Mouse (Mus musculus) Patski (cell line): Measurements from ENCODE around the gene Hoxd8. TPM values are rescaled to one million over a fixed set of nuclear protein-coding genes. Genes with fewer than 3 reads are reported as not detected.

Source experiments
- ATAC-seq: fragments of 100-300 bp; one replicate; pipeline ENCODE4 v1.8.0; 2021
- CTCF ChIA-PET: fragments of 350-600 bp; sonication (Branson Sonifier 250); formaldehyde crosslinking; loops from one replicate; lab custom pipeline; 2022; ENCODE audit warnings: inconsistent platforms; lab: Charles Lee
- POLR2A ChIA-PET: fragments of 350-600 bp; sonication (Branson Sonifier 250); formaldehyde crosslinking; loops from one replicate; lab custom pipeline; 2022; ENCODE audit warnings: antibody characterized with exemption, inconsistent platforms; lab: Charles Lee
- DNase-seq: peaks from one replicate; pipeline ENCODE4 v3.0.0-alpha.2; 2011; ENCODE audit warnings: low read depth, low spot score
- H3K27me3 ChIP-seq: fragments of 371-371 bp; one replicate; pipeline ENCODE4 v1.5.1; 2021
- CTCF ChIP-seq: fragments of 100-300 bp; IDR thresholded peaks from one replicate; pipeline ENCODE4 v1.5.1; 2021
- in situ Hi-C: fragments of 300-500 bp; cut with MboI; formaldehyde crosslinking; loops from 3 replicates; pipeline ENCODE4 v1.11.1; 2018; ENCODE audit warnings: low pct_unique_long_range_greater_than_20kb, mixed read lengths
- polyA plus RNA-seq: library from polyadenylated mRNA; unstranded; gene quantifications from one replicate; pipeline ENCODE4 v1.2.3, GENCODE M21; 2021

The Hoxd8 gene
- polyA plus RNA-seq, 1 experiment from 2014 or later, result 17.1 TPM

DNA sequence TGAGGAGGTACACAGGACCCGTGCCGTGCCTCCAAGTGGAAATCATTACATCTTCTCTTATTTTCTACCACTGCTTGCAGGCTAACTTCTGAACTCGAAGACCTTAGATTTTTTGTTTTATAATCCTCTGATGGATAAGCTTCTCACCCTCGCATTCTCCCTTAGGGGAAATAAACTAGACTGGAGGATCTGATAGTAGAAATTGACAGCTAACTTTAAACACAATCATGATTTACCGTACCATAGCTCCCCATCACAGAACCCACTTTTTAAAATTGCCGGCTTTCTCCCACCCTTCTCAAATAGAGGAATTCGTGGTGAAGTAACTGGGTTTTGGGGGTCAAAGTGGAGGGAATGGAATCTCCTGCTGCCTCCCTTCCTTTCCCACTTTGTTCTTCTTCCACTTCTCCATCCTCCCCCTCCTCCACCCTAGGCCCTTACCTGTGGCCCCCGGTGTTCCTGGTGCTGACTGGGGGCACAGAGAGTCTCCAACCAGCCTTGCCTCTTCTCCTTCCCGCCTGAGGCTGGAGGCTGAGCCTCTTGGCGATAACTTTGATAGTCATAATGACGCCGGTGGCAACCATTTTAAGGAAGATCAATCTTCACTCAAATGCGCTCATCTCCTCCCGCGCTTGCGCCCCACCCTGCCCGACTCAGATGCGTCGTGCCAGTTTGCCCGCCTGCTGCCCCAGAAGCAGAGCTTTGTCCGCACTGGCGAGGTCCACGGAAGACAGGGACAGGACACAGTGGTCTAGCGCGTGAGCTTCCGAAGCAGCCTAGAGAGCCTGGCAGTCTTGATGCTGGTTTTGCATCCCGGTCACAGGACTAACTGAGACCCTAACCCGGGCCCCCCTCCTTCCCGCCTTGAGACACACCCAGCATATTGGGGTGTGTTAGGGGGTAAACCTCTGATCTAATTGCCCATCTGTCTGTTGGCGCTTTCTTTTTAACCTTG lies 43.7 kb upstream of the Hoxd8 start:
- POLR2A ChIA-PET, result no interaction called here
- in situ Hi-C loops, result loop anchor here (5.0 to 25.0 kb wide), 5 partner anchors 363 to 1098 kb away; partner anchors contain the start of gene Chn1
- H3K27me3 ChIP-seq, result peaks cover 79% of the 10 kb centered on the region
- no peak for TF ChIP-seq CTCF
- CTCF ChIA-PET, result interaction anchor here (1.3 to 1.5 kb wide), 3 partner anchors 9 to 696 kb away, joined by 3 to 4 read pairs (median 4); no protein-coding TSS in a partner anchor
- no peak for ATAC-seq
- DNase-seq, result no peak

DNA sequence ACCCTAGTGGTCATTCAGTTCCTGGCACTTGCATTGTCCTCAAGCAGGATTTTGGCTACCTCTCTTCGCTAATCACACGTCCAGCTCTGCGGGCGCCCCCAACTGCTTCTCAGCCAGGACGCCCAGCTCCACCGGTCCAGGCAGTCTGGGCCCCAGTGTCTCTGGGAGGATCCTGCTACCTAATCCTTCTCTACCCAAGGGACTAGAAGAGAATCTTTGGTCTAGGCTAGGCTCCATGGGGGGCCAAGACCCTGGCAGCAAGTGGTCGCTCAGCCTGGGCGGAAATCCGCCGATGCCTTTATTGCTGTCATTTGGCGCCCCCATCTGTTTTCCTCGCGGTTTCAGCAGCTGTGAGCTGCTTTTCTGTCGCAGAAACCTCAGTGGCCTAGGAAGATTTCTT lies 42.7 kb upstream of the Hoxd8 start:
- DNase-seq, result no peak
- ChIA-PET CTCF (interaction anchor here (0.8 to 1.5 kb wide), 4 partner anchors 361 to 697 kb away, joined by 3 to 4 read pairs (median 4); no protein-coding TSS in a partner anchor), POLR2A (no interaction called here)
- peak; percentile 69 for TF ChIP-seq CTCF
- no peak for ATAC-seq
- peaks cover 82% of the 10 kb centered on the region for H3K27me3 ChIP-seq
- in situ Hi-C loops, result loop anchor here (5.0 to 25.0 kb wide), 5 partner anchors 364 to 1099 kb away; partner anchors contain the start of gene Chn1

DNA sequence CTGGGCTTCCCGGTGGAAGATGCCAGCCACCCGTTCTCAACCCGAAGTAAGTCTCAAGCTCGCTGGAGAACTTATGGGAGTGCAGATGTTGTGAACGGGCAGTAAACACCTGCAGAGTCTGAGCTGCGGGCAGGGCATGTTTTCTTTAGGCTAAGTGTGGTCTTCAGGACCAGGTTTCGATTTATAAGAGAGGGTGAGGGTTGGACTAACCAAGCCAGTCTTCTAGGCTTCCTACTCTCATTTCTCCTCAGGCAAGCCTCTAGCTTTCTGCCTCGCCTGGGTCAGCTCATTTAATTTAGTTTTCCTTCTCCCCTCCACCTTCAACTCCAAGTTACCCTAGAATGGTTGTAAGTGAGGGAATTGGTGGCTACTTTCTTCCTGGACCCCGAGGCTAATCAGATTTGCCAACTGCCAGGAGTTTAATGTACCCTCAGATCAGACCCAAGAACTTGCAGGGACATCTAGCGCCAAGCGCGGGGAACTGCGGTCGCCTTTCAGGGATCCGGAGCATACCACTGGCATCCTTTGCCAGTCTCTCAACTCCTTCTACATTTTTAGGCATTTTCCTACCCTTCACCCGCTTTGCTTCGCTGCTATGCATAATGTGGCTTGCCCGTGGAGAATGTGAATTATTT lies 41.0 kb upstream of the Hoxd8 start:
- TF ChIP-seq CTCF, result peak; percentile 87
- H3K27me3 ChIP-seq, result peaks cover 71% of the 10 kb centered on the region
- in situ Hi-C loops, result loop anchor here (5.0 to 25.0 kb wide), 5 partner anchors 366 to 1101 kb away; partner anchors contain the start of gene Chn1
- CTCF ChIA-PET, result interaction anchor here (0.6 to 1.4 kb wide), 3 partner anchors 9 to 698 kb away, joined by 3 read pairs; no protein-coding TSS in a partner anchor
- ATAC-seq (peak; percentile 78), DNase-seq (no peak)
- POLR2A ChIA-PET, result no interaction called here

- TF ChIP-seq CTCF, result no peak
- DNase-seq, result no peak
- H3K27me3 ChIP-seq, result peaks cover 67% of the 10 kb centered on the region
- no peak for ATAC-seq
- POLR2A ChIA-PET, result no interaction called here
- in situ Hi-C loops, result loop anchor here (25.0 kb wide), 2 partner anchors 879 to 1104 kb away; partner anchors contain the start of gene Chn1
- CTCF ChIA-PET, result no interaction called here
These were observed 38.0 kb upstream of the Hoxd8 start for GRCm38 (mm10) chr2:74666411-74666810.

GRCm38 (mm10) chr2:74667191-74667841 lies 37.1 kb upstream of the Hoxd8 start:
- H3K27me3 ChIP-seq, result peaks cover 59% of the 10 kb centered on the region
- TF ChIP-seq CTCF, result no peak
- DNase-seq, result no peak
- ChIA-PET POLR2A (no interaction called here), CTCF (no interaction called here)
- ATAC-seq, result no peak
- in situ Hi-C loops, result loop anchor here (25.0 kb wide), 2 partner anchors 880 to 1105 kb away; partner anchors contain the start of gene Chn1

DNA sequence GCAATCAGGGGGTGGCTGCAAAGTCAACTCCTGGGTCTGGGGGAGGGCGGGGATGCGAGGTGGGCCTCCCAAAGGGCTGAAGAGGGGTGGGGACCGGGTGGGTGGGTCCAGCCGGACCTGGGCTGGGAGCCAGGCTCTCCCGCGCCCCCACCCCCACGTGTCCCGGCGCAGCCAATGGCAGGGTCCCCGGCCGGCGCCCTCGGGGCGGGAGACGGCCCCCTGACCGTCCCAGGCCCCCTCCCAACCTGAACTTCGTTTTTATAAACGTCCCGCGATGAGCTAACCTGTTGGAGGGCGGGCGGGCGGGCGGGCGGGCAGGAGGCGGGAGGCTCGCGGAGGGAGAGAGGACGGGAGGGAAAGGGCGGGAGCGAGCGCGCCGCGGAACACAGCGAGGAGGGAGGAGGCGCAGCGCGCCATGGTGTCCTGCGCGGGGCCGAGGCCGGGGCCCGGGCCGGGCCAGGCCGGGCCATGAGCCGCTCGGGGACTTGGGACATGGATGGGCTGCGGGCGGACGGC lies 36.5 kb upstream of the Hoxd8 start, which contains the start of gene Hoxd13:
TSS of gene Hoxd13 (plus strand) at position 469 of the 516 bp plus-strand sequence.
- POLR2A ChIA-PET, result no interaction called here

DNA sequence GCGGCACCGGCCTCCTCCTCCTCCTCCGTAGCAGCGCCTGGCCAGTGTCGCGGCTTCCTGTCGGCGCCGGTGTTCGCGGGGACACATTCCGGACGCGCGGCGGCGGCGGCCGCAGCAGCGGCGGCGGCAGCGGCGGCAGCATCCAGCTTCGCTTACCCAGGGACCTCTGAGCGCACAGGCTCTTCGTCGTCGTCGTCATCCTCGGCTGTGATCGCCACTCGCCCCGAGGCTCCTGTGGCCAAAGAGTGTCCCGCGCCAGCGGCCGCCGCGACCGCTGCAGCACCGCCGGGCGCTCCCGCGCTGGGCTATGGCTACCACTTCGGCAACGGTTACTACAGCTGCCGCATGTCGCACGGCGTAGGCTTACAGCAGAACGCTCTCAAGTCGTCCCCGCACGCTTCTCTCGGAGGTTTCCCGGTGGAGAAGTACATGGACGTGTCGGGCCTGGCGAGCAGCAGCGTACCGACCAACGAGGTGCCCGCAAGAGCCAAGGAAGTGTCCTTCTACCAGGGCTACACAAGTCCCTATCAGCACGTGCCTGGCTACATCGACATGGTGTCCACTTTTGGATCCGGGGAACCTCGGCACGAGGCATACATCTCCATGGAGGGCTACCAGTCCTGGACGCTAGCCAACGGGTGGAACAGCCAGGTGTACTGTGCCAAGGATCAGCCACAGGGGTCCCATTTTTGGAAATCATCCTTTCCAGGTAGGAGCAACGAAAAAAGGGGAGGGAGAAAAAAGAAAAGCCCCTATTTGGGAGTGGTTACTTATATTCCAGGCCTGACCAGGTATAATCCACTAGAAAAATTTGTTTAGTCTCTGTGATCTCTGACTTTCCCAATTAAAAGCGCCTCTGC lies 35.8 kb upstream of the Hoxd8 start:
- H3K27me3 ChIP-seq, result peaks cover 53% of the 10 kb centered on the region
- POLR2A ChIA-PET, result no interaction called here

More for the DNA sequence above, 36.5 kb upstream of the Hoxd8 start, which contains the start of gene Hoxd13:
- peaks cover 53% of the 10 kb centered on the region for H3K27me3 ChIP-seq
- DNase-seq, result no peak
- in situ Hi-C loops, result loop anchor here (25.0 kb wide), 2 partner anchors 881 to 1106 kb away; partner anchors contain the start of gene Chn1
- no peak for ATAC-seq
- TF ChIP-seq CTCF, result no peak
- CTCF ChIA-PET, result no interaction called here

DNA sequence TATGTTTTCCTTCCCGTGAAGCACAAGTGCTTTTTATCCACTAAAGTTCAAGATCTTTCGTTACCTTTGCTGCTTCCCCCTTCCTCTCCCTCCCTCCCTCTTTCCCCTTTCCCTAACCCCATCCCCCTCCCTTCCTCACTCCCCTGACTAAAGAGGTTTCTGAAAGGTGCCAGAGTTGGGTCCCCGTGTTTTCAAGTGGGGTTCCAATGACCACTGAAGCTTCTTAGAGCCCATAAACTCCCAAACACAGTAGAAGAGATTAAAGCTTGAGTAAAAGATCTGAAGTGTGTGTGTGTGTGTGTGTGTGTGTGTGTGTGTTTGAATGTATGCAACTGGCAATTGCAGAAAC lies 35.2 kb upstream of the Hoxd8 start:
- ChIA-PET CTCF (interaction anchor here (1.3 kb wide), 1 partner anchor 17 kb away, joined by 3 read pairs; no protein-coding TSS in a partner anchor), POLR2A (no interaction called here)
- in situ Hi-C loops, result loop anchor here (25.0 kb wide), 2 partner anchors 882 to 1107 kb away; partner anchors contain the start of gene Chn1
- TF ChIP-seq CTCF, result no peak
- peaks cover 52% of the 10 kb centered on the region for H3K27me3 ChIP-seq
- DNase-seq, result no peak
- no peak for ATAC-seq

More for the DNA sequence above, 35.8 kb upstream of the Hoxd8 start:
- no peak for TF ChIP-seq CTCF
- DNase-seq (no peak), ATAC-seq (no peak)
- CTCF ChIA-PET, result interaction anchor here (1.3 kb wide), 1 partner anchor 18 kb away, joined by 3 read pairs; no protein-coding TSS in a partner anchor
- in situ Hi-C loops, result loop anchor here (25.0 kb wide), 2 partner anchors 881 to 1106 kb away; partner anchors contain the start of gene Chn1
